Mouse (Mus musculus): ENCODE results near the gene Ttc39d.

Gene Ttc39d

DNA sequence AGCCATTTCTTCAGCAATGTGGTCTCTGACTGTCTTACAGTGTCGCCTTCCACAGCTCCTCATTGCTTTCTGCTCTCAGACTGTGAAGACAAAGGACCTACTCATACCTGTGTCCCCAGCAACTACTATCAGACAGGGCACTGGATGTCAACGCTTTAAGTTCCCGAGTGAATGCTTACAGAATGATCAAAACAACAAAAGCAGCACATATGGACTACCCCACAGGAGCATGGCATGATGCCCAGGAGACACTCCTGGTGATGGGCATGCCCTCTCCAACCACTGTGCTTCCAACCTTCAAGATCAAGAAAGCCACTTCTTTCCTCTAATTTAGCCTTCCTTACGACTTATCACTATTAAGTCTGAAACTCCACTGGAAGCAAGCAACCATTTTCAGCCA lies 59.8 kb downstream of the Ttc39d start:
- DNase-seq (ENCODE audit: low read depth), result no peak
